Mouse (Mus musculus) lung, adult 2 months (tissue): ENCODE results near the gene M1ap. TPM values are rescaled to one million over a fixed set of nuclear protein-coding genes. Genes with fewer than 3 reads are reported as not detected.

ENCODE experiments used
- DNase-seq: peaks from one replicate; pipeline ENCODE4 v3.0.0; 2022
- H3K4me1 ChIP-seq: fragments of 200-500 bp; 2 replicates; pipeline ENCODE4 v1.6.1; 2011; ENCODE audit warnings: low read length; ENCODE audit not compliant: control insufficient read depth, insufficient read depth
- H3K4me3 ChIP-seq: fragments of 200-500 bp; replicated peaks from 2 replicates; pipeline ENCODE3; 2011; ENCODE audit warnings: low read depth, mild to moderate bottlenecking, control low read depth, low read length; ENCODE audit errors: extremely low read depth
- CTCF ChIP-seq: fragments of 200-500 bp; IDR thresholded peaks from 2 replicates; pipeline ENCODE4 v1.5.1; 2011; ENCODE audit warnings: mild to moderate bottlenecking, low read length, control low read depth; ENCODE audit not compliant: insufficient read depth
- POLR2A ChIP-seq: fragments of 200-500 bp; IDR thresholded peaks from 2 replicates; pipeline ENCODE4 v1.6.1; 2011; ENCODE audit warnings: low read depth, mild to moderate bottlenecking, control low read depth, low read length, borderline replicate concordance; ENCODE audit errors: extremely low read depth
- WGBS: fragments of 180-500 bp; shearing (Covaris S2); methylation state at CpG from one replicate; pipeline ENCODE4 v1.1.7; 2018; 5-methylcytosine and 5-hydroxymethylcytosine counted together
- polyA plus RNA-seq: library from polyadenylated mRNA; depleted of rRNA; stranded (reverse); fragments of >200 nt; gene quantifications from 2 replicates; pipeline ENCODE4 v1.2.3, GENCODE M21; 2012; rRNA removed

The M1ap gene
- polyA plus RNA-seq, result 2.3 and 3.5 TPM in 2 replicates

DNA sequence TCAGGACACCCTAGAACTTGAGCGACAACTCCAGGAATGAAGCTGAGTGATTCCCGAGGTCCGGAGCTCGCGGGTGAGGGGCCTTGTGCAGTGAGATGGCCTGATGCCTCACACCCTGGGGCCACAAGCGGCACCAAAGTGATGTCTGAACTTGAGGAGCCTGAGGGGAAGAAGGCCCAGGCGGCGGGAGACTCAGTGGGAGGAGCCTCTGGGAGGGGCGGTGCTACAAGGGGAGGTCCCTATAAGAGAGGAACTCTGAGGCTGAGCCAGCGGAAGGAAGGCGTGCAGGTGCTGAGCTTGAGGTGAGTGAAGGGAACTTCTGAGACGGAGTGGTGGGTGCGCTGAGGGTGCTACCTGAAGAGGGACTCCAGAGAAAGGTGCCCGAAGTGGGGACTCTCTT lies at the start of gene M1ap:
Gene M1ap (plus strand): TSS at position 252 of the 400 bp plus-strand sequence.
- no peaks in the 10 kb centered on the region for H3K4me1 ChIP-seq
- no peak within 1 kb of the TSS for H3K4me3 ChIP-seq
- TF ChIP-seq CTCF (no peak), POLR2A (no peak)
- WGBS, result 59% methylated on average over 14 of the region's 14 CpGs
- DNase-seq, result no peak

- TF ChIP-seq CTCF, result no peak
- no peak for DNase-seq
- 69% methylated on average over 3 of the region's 3 CpGs for WGBS
- Histone ChIP-seq H3K4me1 (no peaks in the 10 kb centered on the region), H3K4me3 (no peak overlapping the region)
Observed at GRCm38 (mm10) chr6:82897311-82897710, 49.4 kb upstream of the M1ap start.

DNA sequence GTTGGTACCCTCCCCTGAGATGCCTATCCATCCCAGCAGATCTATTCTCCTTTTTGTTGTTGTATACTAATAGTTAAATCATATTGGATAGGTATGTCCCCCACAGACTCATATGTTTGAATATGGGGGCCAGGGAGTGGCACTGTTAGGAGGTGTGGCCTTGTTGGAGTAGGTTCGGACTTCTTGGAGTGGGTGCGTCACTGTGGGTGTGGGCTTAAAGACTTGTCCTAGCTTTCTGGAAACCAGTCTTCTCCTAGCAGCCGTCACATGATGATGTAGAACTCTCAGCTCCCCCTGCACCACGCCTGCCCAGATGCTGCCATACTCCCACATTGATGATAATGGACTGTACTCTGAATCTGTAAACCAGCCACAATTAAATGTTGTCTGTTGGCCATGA lies 48.5 kb upstream of the M1ap start:
- no peaks in the 10 kb centered on the region for H3K4me1 ChIP-seq
- H3K4me3 ChIP-seq, result no peak overlapping the region
- no peak for DNase-seq
- 74% methylated on average over 4 of the region's 4 CpGs for WGBS
- no peak for TF ChIP-seq POLR2A
- no peak for TF ChIP-seq CTCF

DNA sequence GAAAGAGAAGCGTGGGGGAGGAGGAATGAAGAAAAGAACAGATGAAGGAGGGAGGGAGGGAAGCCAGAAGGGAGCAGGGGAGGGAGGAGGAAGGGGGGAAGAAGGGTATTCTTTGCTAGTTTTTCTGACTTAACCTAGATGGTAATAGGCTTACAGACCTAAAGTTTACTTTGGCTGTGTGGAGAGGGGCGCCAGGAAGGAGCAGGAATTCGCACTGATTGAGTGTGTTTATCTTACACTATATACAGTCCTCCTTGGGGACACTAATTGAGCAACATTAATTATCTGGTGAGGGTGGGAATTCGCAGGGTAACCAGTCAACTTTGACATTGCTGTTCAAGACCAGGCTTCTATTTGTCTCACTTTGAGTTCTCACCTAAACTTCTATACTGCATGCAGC lies 48.0 kb upstream of the M1ap start:
- WGBS, result 33% methylated on average over 4 of the region's 4 CpGs

DNA sequence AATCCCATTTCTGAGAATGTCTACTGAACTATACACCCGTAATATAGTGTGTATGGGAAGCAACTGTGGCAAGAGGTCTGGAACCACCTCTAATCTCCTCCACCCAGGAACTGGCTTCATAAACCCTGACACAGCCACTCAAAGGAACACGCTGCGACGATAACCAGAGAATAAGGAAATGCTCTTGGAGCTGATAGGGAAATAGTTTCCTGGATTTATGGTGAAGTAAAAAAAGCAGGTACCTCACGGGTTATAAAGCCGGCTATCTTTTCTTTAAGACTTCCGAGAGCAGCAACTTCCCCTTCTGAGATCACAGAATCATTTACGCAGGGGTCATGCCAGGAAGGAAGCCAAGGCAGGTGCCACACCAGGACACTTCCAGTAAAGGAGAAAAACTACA lies 44.1 kb upstream of the M1ap start:
- TF ChIP-seq POLR2A (no peak), CTCF (no peak)
- Histone ChIP-seq H3K4me3 (no peak overlapping the region), H3K4me1 (no peaks in the 10 kb centered on the region)
- DNase-seq, result no peak
- 25% methylated on average over 8 of the region's 8 CpGs for WGBS

More for the DNA sequence above, 48.0 kb upstream of the M1ap start:
- DNase-seq, result no peak
- H3K4me1 ChIP-seq, result no peaks in the 10 kb centered on the region
- H3K4me3 ChIP-seq, result no peak overlapping the region
- TF ChIP-seq CTCF, result no peak
- no peak for TF ChIP-seq POLR2A

DNA sequence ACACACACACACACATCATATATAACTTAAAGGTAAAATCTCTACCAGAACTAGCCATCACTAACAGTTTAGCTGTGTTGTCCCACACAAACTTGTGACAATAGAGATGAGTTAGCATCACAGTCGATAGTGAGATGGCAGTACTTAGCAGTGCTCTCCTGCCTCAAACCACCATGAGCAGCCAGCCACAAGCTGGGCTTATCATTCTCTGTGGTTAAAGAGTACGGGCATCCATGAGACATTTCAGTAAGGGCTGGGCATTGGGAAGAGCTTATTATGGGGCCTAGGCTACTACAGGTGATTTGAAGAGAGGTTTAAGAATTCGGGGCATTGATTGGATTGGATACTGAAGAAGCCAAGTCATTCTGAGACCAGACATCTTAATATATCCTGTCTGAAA lies 39.7 kb upstream of the M1ap start:
- DNase-seq, result no peak
- no peak overlapping the region for H3K4me3 ChIP-seq
- H3K4me1 ChIP-seq, result no peaks in the 10 kb centered on the region
- WGBS, result 90% methylated on average over 3 of the region's 3 CpGs
- TF ChIP-seq CTCF, result no peak
- no peak for TF ChIP-seq POLR2A

- H3K4me3 ChIP-seq, result no peak overlapping the region
- WGBS, result 63% methylated on average over 8 of the region's 8 CpGs
- TF ChIP-seq POLR2A (no peak), CTCF (no peak)
Observed at GRCm38 (mm10) chr6:82908034-82908433, 38.7 kb upstream of the M1ap start.

GRCm38 (mm10) chr6:82909136-82909855 lies 37.4 kb upstream of the M1ap start:
- H3K4me3 ChIP-seq, result no peak overlapping the region
- DNase-seq, result no peak
- 35% methylated on average over 14 of the region's 14 CpGs for WGBS
- H3K4me1 ChIP-seq, result 0 out of 2 replicates have a peak, but pooled peaks cover 4% of the 10 kb centered on the region
- TF ChIP-seq POLR2A (no peak), CTCF (peak; percentile 16; the same call in 1 of the 2 replicates)

More at GRCm38 (mm10) chr6:82908034-82908433, 38.7 kb upstream of the M1ap start:
- H3K4me1 ChIP-seq, result no peaks in the 10 kb centered on the region
- DNase-seq, result no peak

DNA sequence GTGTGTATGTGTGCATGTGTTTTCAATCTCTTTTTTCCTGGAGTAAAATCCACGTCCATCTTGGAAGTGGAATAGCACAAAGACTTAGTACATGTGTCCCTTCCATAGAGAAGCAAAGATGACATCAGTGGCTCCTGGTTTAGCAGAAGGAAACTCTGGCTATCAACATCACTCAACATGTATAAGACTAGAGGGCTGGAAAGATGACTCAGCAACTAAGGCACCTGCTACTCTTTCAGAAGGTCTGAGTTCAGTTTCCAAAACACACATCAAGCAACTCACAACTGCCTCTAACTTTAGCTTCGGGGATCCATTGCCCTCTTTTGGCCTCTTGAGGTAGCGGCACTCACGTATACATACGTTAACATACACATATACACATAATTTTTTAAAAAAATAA lies 35.4 kb upstream of the M1ap start:
- H3K4me1 ChIP-seq, result 0 out of 2 replicates have a peak, but pooled peaks cover 4% of the 10 kb centered on the region
- 87% methylated on average over 5 of the region's 5 CpGs for WGBS

More for the DNA sequence above, 35.4 kb upstream of the M1ap start:
- DNase-seq, result no peak
- TF ChIP-seq POLR2A (no peak), CTCF (no peak)
- H3K4me3 ChIP-seq, result no peak overlapping the region
